Mouse (Mus musculus) ES-E14 (cell line): ENCODE results near the gene Bst2. TPM values are rescaled to one million over a fixed set of nuclear protein-coding genes. Genes with fewer than 3 reads are reported as not detected.
A peak's percentile ranks its signal among the peaks of the same experiment; 100 is the strongest.
"Not testable (repeated sequence)": the region's sequence is repeated elsewhere in the genome, so short reads cannot be mapped to it uniquely, and the experiment has no call there.

Experiments used
- DNase-seq: peaks from one replicate; pipeline ENCODE4 v3.0.0-alpha.2; 2013; ENCODE audit warnings: low read depth, low spot score
- H3K27ac ChIP-seq: 2 replicates; pipeline ENCODE4 v1.5.1; 2012; ENCODE audit warnings: low read depth, mild to moderate bottlenecking, low read length, moderate library complexity, mixed read lengths; ENCODE audit not compliant: poor library complexity, insufficient read depth, severe bottlenecking
- H3K36me3 ChIP-seq: 2 replicates; pipeline ENCODE4 v1.6.1; 2012; ENCODE audit warnings: mild to moderate bottlenecking, low read length, moderate library complexity, mixed read lengths; ENCODE audit not compliant: control insufficient read depth, poor library complexity, insufficient read depth, severe bottlenecking
- H3K4me1 ChIP-seq, 2 experiments: fragments of 150-350 bp in 1 of 2; sonication (generic) in 1 of 2; 2 replicates each; pipeline ENCODE4 v1.6.1; 2012; ENCODE audit warnings: low read length in 2 of 2, mild to moderate bottlenecking in 1 of 2, mixed read lengths in 1 of 2; ENCODE audit not compliant: control insufficient read depth in 2 of 2, insufficient read depth in 2 of 2, poor library complexity in 1 of 2
- H3K4me3 ChIP-seq, 2 experiments: fragments of 150-350 bp in 1 of 2; sonication (generic) in 1 of 2; 2 replicates each; pipeline ENCODE4 v1.5.1; 2012; ENCODE audit warnings: low read length in 2 of 2, low read depth in 1 of 2, mild to moderate bottlenecking in 1 of 2, mixed read lengths in 1 of 2; ENCODE audit not compliant: insufficient read depth in 1 of 2, poor library complexity in 1 of 2, severe bottlenecking in 1 of 2
- H3K9ac ChIP-seq: 2 replicates; pipeline ENCODE4 v1.6.1; 2012; ENCODE audit warnings: low read depth, mild to moderate bottlenecking, low read length, mixed read lengths; ENCODE audit not compliant: poor library complexity, insufficient read depth, severe bottlenecking
- H3K9me3 ChIP-seq: fragments of 150-350 bp; sonication (generic); 2 replicates; pipeline ENCODE4 v1.6.1; 2012; ENCODE audit warnings: low read depth, mild to moderate bottlenecking, low read length; ENCODE audit not compliant: control insufficient read depth, insufficient read depth
- CHD2 ChIP-seq: IDR thresholded peaks from 2 replicates; pipeline ENCODE4 v1.6.1; 2014; ENCODE audit warnings: mild to moderate bottlenecking, low read depth, low read length, inconsistent platforms
- HCFC1 ChIP-seq: IDR thresholded peaks from 2 replicates; pipeline ENCODE4 v1.6.1; 2012; ENCODE audit warnings: low read length, inconsistent platforms, borderline replicate concordance; ENCODE audit not compliant: insufficient read depth
- MAFK ChIP-seq: IDR thresholded peaks from 2 replicates; pipeline ENCODE4 v1.6.1; 2014; ENCODE audit warnings: mild to moderate bottlenecking, low read depth, low read length, inconsistent platforms; ENCODE audit not compliant: insufficient read depth
- ZC3H11A ChIP-seq: IDR thresholded peaks from 2 replicates; pipeline ENCODE4 v1.6.1; 2012; ENCODE audit warnings: low read depth, mild to moderate bottlenecking, inconsistent platforms, low read length, borderline replicate concordance
- ZNF384 ChIP-seq: IDR thresholded peaks from 2 replicates; pipeline ENCODE4 v1.6.1; 2012; ENCODE audit warnings: low read depth, low read length, inconsistent platforms
- in situ Hi-C, 2 experiments: fragments of 600-800 bp; cut with MboI; formaldehyde crosslinking; loops; one replicate each; pipeline ENCODE4 v1.15.1; 2025; ENCODE audit warnings: low sequenced_read_pairs in 2 of 2, inconsistent platforms in 1 of 2; ENCODE audit not compliant: unreplicated experiment in 2 of 2
- total RNA-seq: library from RNA; depleted of rRNA; stranded (reverse); fragments of 300-350 nt; gene quantifications from 2 replicates; pipeline ENCODE4 v1.2.3, GENCODE M21; 2012

Gene Bst2
- total RNA-seq, 1 experiment: 135 TPM

- H3K9me3 ChIP-seq: no peaks in the 10 kb centered on the region
- TF ChIP-seq HCFC1 (peak; percentile 94), CHD2 (no peak)
- H3K27ac ChIP-seq: peak within 1 kb of the TSS; percentile 31; the same call in 1 of the 2 replicates
- peaks cover 2 to 7% of the 10 kb centered on the region in 2 experiments; a peak in 2 of 4 replicates for H3K4me1 ChIP-seq
- in situ Hi-C loops: no loop called here
- peak; percentile 98 for DNase-seq
- H3K4me3 ChIP-seq: peak within 1 kb of the TSS; percentile 80 to 90
- peaks cover 12% of the 10 kb centered on the region; the same call in 1 of the 2 replicates for H3K36me3 ChIP-seq
- H3K9ac ChIP-seq: peak within 1 kb of the TSS; percentile 74
Observed at GRCm38 (mm10) chr8:71542632-71543343, 5.5 kb upstream of the Bst2 start, which contains the start of gene Mvb12a. Mvb12a (plus strand) TSS chr8:71542922.

GRCm38 (mm10) chr8:71535663-71536062, 1.6 kb downstream of the Bst2 start:
- Histone ChIP-seq H3K4me1 (peaks cover 0 to 19% of the 10 kb centered on the region in 2 experiments; a peak in 3 of 4 replicates), H3K36me3 (peaks cover 11% of the 10 kb centered on the region; the same call in 1 of the 2 replicates), H3K9ac (no peak overlapping the region), H3K4me3 (peak overlapping the region in 1 of 2 experiments; percentile 79; a peak in 1 of 4 replicates), H3K9me3 (no peaks in the 10 kb centered on the region), H3K27ac (no peak overlapping the region)
- DNase-seq: no peak
- no peak for TF ChIP-seq ZC3H11A
- no peak for TF ChIP-seq CHD2
- TF ChIP-seq MAFK: no peak
- no peak for TF ChIP-seq ZNF384
- in situ Hi-C loops: no loop called here

- no peak for DNase-seq
- Histone ChIP-seq H3K4me3 (no peak overlapping the region), H3K4me1 (peaks cover 2 to 24% of the 10 kb centered on the region in 2 experiments; a peak in 3 of 4 replicates), H3K27ac (no peak overlapping the region), H3K9ac (no peak overlapping the region), H3K9me3 (no peaks in the 10 kb centered on the region), H3K36me3 (peaks cover 11% of the 10 kb centered on the region; the same call in 1 of the 2 replicates)
- no peak for TF ChIP-seq ZNF384
- TF ChIP-seq MAFK: no peak
- no peak for TF ChIP-seq HCFC1
- in situ Hi-C loops: no loop called here
Observed at GRCm38 (mm10) chr8:71534263-71534810, 2.9 kb downstream of the Bst2 start.

- in situ Hi-C loops, DNase-seq, H3K9me3 ChIP-seq: not testable (repeated sequence)
- Histone ChIP-seq H3K27ac (peak overlapping the region; percentile 76), H3K4me1 (peaks cover 7 to 34% of the 10 kb centered on the region in 2 experiments), H3K36me3 (peaks cover 11% of the 10 kb centered on the region; the same call in 1 of the 2 replicates), H3K9ac (peak overlapping the region; percentile 69), H3K4me3 (peak overlapping the region; percentile 3 to 28; a peak in 1 of 4 replicates)
Observed at GRCm38 (mm10) chr8:71530735-71531467, 6.4 kb downstream of the Bst2 start.
